Mouse (Mus musculus) adrenal gland, postnatal 4 days (tissue): ENCODE data around the gene Rbms2. TPM values are rescaled to one million over a fixed set of nuclear protein-coding genes. Genes with fewer than 3 reads are reported as not detected.
"Not testable (repeated sequence)": the region's sequence is repeated elsewhere in the genome, so short reads cannot be mapped to it uniquely, and the experiment has no call there.

Source experiments
- DNase-seq, 2 experiments: peaks; one replicate each; pipeline ENCODE4 v3.0.0; 2021 to 2022; ENCODE audit warnings: low spot score in 2 of 2, mixed read lengths in 2 of 2
- total RNA-seq, 2 experiments: library from RNA; stranded (reverse); gene quantifications; 2 replicates each; pipeline ENCODE4 v1.2.3; 2021

Gene Rbms2
- total RNA-seq, 2 experiments from 2014 or later: 90.2 to 104 TPM

GRCm38 (mm10) chr10:128194024-128194550, 14.0 kb upstream of the Rbms2 start, which contains the start of gene Gls2:
Gene Gls2, plus strand, starts transcription at chr10:128194457.
- DNase-seq: peak; percentile 91 to 94

- no peak for DNase-seq
Measured at GRCm38 (mm10) chr10:128193113-128193512, 13.0 kb upstream of the Rbms2 start.

- DNase-seq: not testable (repeated sequence)
Measured at GRCm38 (mm10) chr10:128192030-128192766, 12.1 kb upstream of the Rbms2 start.

GRCm38 (mm10) chr10:128191472-128191871, 11.4 kb upstream of the Rbms2 start:
- no peak for DNase-seq

GRCm38 (mm10) chr10:128188242-128188877, 8.3 kb upstream of the Rbms2 start:
- peak; percentile 41 to 53 for DNase-seq

GRCm38 (mm10) chr10:128187181-128187605, 7.1 kb upstream of the Rbms2 start:
- DNase-seq: no peak

- DNase-seq: peak; percentile 46 to 64
Measured at GRCm38 (mm10) chr10:128185959-128186358, 5.9 kb upstream of the Rbms2 start.

- no peak for DNase-seq
Measured at GRCm38 (mm10) chr10:128185277-128185940, 5.3 kb upstream of the Rbms2 start.

GRCm38 (mm10) chr10:128184296-128184695, 4.2 kb upstream of the Rbms2 start:
- no peak for DNase-seq

GRCm38 (mm10) chr10:128177316-128177715, 2.8 kb downstream of the Rbms2 start:
- DNase-seq: no peak

GRCm38 (mm10) chr10:128175996-128176755, 3.9 kb downstream of the Rbms2 start:
- DNase-seq: peak in 1 of 2 experiments; percentile 32

GRCm38 (mm10) chr10:128175302-128175701, 4.8 kb downstream of the Rbms2 start:
- DNase-seq: no peak

GRCm38 (mm10) chr10:128171348-128171747, 8.7 kb downstream of the Rbms2 start:
- DNase-seq: not testable (repeated sequence)

- no peak for DNase-seq
Measured at GRCm38 (mm10) chr10:128167091-128167490, 13.0 kb downstream of the Rbms2 start.

- DNase-seq: not testable (repeated sequence)
Measured at GRCm38 (mm10) chr10:128165726-128166125, 14.4 kb downstream of the Rbms2 start.

- DNase-seq: no peak
Measured at GRCm38 (mm10) chr10:128153978-128154377, 26.1 kb downstream of the Rbms2 start.

- DNase-seq: peak in 1 of 2 experiments; percentile 31
Measured at GRCm38 (mm10) chr10:128150941-128151340, 29.2 kb downstream of the Rbms2 start.

- peak; percentile 29 to 63 for DNase-seq
Measured at GRCm38 (mm10) chr10:128149592-128149991, 30.5 kb downstream of the Rbms2 start.

GRCm38 (mm10) chr10:128148789-128149365, 31.2 kb downstream of the Rbms2 start:
- no peak for DNase-seq

- DNase-seq: no peak
Measured at GRCm38 (mm10) chr10:128144961-128145360, 35.1 kb downstream of the Rbms2 start.
